Mouse (Mus musculus) small intestine, adult 2 months (tissue): ENCODE measurements around the gene Tmc6.

Experiments used
- CTCF ChIP-seq: fragments of 200-500 bp; IDR thresholded peaks from 2 replicates; pipeline ENCODE4 v1.5.1; 2012; ENCODE audit warnings: low read depth, mild to moderate bottlenecking, control low read depth, inconsistent platforms, low read length, moderate library complexity, mixed read lengths; ENCODE audit not compliant: insufficient replicate concordance, insufficient read length; ENCODE audit errors: extremely low read depth
- POLR2A ChIP-seq: fragments of 200-500 bp; IDR thresholded peaks from 2 replicates; pipeline ENCODE4 v1.6.1; 2012; ENCODE audit warnings: low read depth, mild to moderate bottlenecking, control low read depth, inconsistent platforms, low read length, moderate library complexity

GRCm38 (mm10) chr11:117794035-117794551 lies 12.1 kb upstream of the Tmc6 start:
- TF ChIP-seq CTCF: no peak
- no peak for TF ChIP-seq POLR2A
